Mouse (Mus musculus): Measurements from ENCODE around the gene Prkce.

Prkce gene

GRCm38 (mm10) chr17:86225488-86226186, 58.1 kb downstream of the Prkce start:
- DNase-seq (ENCODE audit: low spot score): no peak

GRCm38 (mm10) chr17:86226198-86226597, 58.6 kb downstream of the Prkce start:
- DNase-seq (ENCODE audit: low spot score): no peak

- DNase-seq (ENCODE audit: low spot score): no peak
Observed at GRCm38 (mm10) chr17:86226635-86227034, 59.0 kb downstream of the Prkce start.

GRCm38 (mm10) chr17:86227389-86227788, 59.8 kb downstream of the Prkce start:
- DNase-seq (ENCODE audit: low spot score): no peak

GRCm38 (mm10) chr17:86228850-86229249, 61.3 kb downstream of the Prkce start:
- no peak for DNase-seq (ENCODE audit: low spot score)

GRCm38 (mm10) chr17:86230141-86230633, 62.6 kb downstream of the Prkce start:
- no peak for DNase-seq (ENCODE audit: low spot score)

- DNase-seq (ENCODE audit: low spot score): no peak
Observed at GRCm38 (mm10) chr17:86231741-86232179, 64.2 kb downstream of the Prkce start.

GRCm38 (mm10) chr17:86232248-86232647, 64.7 kb downstream of the Prkce start:
- DNase-seq (ENCODE audit: low spot score): no peak

GRCm38 (mm10) chr17:86234587-86235150, 67.1 kb downstream of the Prkce start:
- DNase-seq (ENCODE audit: low spot score): no peak

GRCm38 (mm10) chr17:86236026-86236712, 68.6 kb downstream of the Prkce start:
- peak; percentile 34 for DNase-seq (ENCODE audit: low spot score)

GRCm38 (mm10) chr17:86236861-86237763, 69.5 kb downstream of the Prkce start:
- peak; percentile 78 for DNase-seq (ENCODE audit: low spot score)

GRCm38 (mm10) chr17:86242291-86242690, 74.7 kb downstream of the Prkce start:
- no peak for DNase-seq (ENCODE audit: low spot score)

- no peak for DNase-seq (ENCODE audit: low spot score)
Observed at GRCm38 (mm10) chr17:86243109-86243527, 75.5 kb downstream of the Prkce start.

- no peak for DNase-seq (ENCODE audit: low spot score)
Observed at GRCm38 (mm10) chr17:86244397-86244796, 76.8 kb downstream of the Prkce start.

- no peak for DNase-seq (ENCODE audit: low spot score)
Observed at GRCm38 (mm10) chr17:86248832-86249231, 81.2 kb downstream of the Prkce start.

GRCm38 (mm10) chr17:86249499-86250405, 82.2 kb downstream of the Prkce start:
- no peak for DNase-seq (ENCODE audit: low spot score)

- no peak for DNase-seq (ENCODE audit: low spot score)
Observed at GRCm38 (mm10) chr17:86250406-86250905, 82.9 kb downstream of the Prkce start.

- DNase-seq (ENCODE audit: low spot score): no peak
Observed at GRCm38 (mm10) chr17:86253884-86254283, 86.3 kb downstream of the Prkce start.

- no peak for DNase-seq (ENCODE audit: low spot score)
Observed at GRCm38 (mm10) chr17:86254285-86254684, 86.7 kb downstream of the Prkce start.

GRCm38 (mm10) chr17:86254978-86255377, 87.4 kb downstream of the Prkce start:
- DNase-seq (ENCODE audit: low spot score): no peak

- peak; percentile 72 for DNase-seq (ENCODE audit: low spot score)
Observed at GRCm38 (mm10) chr17:86256730-86257131, 89.1 kb downstream of the Prkce start.

Measured in lung, postnatal 25 days (tissue).